Mouse (Mus musculus): ENCODE results near the gene Gnptg. TPM values are rescaled to one million over a fixed set of nuclear protein-coding genes. Genes with fewer than 3 reads are reported as not detected.
A peak's percentile ranks its signal among the peaks of the same experiment; 100 is the strongest.

Gene Gnptg
- total RNA-seq, 2 experiments from 2014 or later = 10.9 to 27.8 TPM

DNA sequence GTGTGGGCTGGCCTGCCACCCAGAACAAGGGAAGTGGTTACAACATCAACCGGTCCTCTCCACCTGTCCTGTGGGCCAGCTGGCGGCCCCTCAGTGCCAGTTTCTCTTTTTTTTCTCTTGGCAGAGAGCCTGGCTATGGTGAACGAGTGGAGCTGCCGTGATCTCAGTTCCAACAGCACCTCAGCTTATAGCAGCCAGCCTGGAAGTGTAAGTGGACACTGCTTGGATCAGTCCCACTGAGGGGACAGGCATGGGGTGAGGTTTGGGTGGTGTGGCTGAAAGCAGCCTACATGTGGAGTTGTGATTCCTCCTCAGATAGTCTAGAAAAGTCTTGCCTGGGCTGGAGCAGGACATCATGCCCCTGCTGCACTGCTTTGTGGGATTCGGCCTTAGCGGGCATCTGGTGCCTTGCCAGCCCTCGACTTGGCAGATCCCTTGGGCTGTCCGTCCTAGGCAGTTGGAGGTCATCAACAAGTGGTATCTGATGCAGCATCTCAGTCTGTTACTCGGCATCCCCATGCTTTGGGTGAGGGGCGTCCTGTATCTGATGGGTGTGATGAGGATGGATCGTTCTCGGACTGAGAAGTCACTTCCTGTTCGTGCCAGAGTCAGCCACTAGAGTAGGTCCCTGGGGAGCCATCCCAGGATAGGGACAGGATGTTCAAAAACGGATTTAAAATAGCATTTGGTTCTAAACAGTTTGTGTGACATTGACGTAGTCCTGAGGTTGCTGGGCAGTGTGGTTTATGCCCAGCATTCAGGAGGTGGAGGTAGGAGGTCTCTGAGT lies 29.1 kb downstream of the Gnptg start:
- peak; percentile 81 for ATAC-seq (replicated peaks; ENCODE audit: poor library complexity, severe bottlenecking)

DNA sequence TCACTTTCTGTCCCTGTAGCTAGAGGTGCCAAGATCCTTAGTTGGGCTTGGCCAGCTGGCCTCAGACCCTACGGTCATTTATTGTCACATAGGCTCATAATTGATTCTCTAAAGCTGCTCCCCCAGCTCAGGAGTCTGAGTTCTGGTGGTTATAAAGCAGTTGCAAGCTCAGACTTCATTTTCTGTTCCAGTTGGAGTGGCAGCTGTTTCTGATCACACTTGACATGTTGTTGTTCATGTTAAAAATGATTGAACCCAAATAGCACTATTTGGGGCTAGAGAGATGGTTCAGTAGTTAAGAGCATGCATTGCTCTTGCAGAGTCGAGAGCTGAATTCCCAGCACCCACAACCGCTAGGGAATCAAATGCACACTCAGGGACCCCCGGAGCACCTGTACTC lies 29.9 kb downstream of the Gnptg start:
- no peak for ATAC-seq (replicated peaks; ENCODE audit: poor library complexity, severe bottlenecking)

DNA sequence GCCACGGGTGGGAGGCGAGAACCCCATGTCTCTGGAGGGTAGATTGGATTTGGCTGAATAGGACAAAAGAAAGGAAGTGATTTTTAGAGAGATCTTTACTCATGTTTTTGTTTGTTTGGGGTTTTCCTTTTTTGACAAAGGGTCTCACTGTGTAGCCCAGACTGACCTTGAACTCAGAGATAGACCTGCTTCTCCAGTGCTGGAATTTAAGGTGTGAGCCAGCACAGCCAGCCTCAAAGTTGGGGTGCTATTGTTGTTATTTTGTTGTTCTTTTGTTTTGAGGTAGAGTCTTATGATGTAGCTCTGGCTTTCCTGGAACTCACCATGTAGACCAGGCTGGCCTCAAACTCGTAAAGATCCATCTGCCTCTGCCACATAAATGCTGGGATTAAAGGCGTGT lies 37.5 kb downstream of the Gnptg start:
- no peak for ATAC-seq (replicated peaks; ENCODE audit: poor library complexity, severe bottlenecking)

DNA sequence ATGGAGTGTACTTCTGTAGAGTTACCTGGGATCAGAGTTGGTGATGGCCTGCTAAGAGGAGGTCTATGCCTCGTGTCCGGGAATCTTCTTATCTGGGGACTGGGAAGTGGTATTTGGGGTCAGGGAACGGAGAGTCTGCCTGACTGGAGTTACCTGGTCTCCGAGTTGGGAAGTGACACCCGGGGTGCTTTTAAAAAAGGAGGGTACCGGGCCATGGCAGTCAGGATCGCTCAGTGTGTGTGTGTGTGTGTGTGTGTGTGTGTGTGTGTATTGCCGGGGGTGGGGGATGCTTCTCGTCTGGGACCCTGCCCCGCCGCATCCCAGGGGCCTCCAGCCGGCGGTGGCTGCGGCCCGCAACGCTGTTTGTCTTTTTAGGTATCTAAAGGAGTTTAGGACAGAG lies 50.8 kb downstream of the Gnptg start:
- ATAC-seq (replicated peaks; ENCODE audit: poor library complexity, severe bottlenecking) = no peak

DNA sequence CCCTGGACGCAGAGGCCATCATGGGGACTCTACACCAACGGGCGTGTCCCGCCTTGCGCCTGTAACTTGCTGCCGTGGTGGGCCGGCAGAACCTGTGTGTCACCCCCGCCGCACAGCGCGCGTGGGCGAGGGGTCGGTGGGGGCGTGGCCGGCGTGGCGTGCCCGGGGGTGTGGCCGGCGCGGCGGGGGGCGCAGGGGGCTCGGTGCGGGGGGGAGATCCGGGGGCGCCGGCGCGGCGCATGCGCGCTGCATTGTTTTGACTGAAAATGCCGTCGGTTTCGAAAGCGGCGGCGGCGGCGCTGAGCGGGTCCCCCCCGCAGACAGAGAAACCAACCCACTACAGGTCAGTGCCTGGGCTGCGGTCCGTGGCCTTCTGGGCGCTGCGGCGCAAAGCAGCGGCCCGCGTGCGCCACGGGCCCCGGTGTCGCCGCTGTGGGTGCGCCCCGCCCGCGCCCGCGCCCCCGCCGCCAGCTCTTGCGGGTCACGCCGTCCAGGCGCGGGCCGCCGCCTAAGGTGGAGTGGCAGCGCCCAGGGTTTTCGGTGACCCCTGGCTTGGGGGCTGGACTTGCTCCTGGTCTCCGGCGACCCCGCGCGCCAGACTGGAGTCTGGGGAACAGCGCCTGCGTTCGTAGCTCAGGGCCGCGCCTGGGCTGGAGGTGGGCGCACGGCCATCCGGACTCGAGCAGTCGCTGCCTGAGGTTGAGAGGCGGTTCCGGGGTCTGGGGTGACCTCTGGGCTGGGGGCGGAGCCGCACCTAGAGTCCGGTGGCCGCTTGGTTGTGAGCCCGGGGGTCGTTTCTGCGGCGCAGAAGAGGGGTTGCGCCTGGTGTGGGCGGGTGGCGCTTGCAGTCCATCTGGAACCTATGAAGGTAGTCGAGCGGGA lies 51.5 kb downstream of the Gnptg start, which contains the start of gene Unkl:
Unkl (plus strand) TSS at position 248 of the 882 bp plus-strand sequence.
- ATAC-seq (replicated peaks; ENCODE audit: poor library complexity, severe bottlenecking) = peak; percentile 38

DNA sequence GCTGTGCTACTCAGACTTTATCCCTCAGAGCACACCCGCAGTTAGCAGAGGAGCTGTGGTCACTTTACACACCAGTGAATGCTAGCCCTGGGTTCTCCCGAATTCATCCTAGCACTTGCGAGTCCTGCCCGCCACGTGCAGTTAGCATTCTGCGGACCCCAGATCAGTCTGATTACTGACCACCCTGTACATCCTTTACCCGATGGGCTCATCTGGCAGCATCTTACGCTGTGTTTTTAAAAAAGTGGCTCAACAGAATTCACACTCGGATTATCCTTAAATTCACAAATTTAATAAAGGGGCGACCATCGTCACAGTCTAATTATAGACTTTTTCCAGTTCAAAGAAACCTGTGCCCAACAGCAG lies 52.2 kb downstream of the Gnptg start:
- ATAC-seq (replicated peaks; ENCODE audit: poor library complexity, severe bottlenecking) = no peak

DNA sequence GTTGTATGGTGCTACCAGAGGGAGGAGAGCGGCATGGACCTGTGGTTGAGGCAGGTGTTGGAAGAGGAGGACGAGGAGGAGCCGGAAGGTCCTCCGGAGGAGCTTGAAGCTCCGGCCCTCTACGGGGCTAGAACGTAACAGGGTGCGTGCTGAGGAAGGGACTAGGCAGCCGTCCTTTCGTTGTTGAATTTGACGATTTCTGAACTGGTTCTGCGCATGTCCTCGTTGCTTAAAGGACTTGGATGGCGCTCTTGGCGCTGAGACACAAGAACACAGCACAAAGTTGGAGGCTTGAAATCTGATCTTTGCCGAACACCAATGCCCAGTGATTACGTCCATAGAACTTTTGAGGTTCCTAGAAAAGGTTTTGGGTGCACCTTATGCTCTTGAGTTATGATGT lies 55.0 kb downstream of the Gnptg start:
- ATAC-seq (replicated peaks; ENCODE audit: poor library complexity, severe bottlenecking) = peak; percentile 10; the same call in 1 of the 2 replicates

DNA sequence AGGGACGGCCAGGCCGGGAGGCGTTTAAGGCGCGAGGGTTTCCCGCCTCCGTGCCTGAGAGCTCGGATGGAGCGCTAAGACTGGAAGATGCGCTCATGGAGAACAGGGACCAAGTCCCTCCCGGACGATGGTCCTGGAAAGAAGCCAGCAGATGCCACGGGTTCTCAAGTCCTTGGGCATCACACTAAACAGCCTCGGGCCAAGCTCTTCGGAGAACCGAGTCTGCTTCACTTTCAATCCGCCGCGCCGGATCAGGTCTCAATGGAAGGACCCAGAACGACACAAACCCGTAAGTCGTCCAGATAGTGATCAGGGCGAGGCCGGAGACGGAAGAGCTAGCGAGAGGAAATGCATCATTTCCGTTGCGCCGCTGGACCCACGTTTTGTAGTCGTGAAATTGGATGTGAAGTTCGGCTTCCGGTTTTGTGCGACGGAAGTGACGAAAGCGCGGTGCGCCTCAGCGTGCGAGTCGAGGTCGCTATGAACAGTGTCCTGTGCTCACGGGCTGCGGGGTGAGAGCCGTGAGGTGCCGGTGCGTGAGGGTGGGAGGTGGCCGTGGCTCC lies 55.7 kb downstream of the Gnptg start, which contains the start of gene BC003965:
BC003965 (plus strand) TSS at position 426 of the 563 bp plus-strand sequence.
- ATAC-seq (replicated peaks; ENCODE audit: poor library complexity, severe bottlenecking) = peak; percentile 81

Other genes with a start within 250 kb of the Gnptg start
- 27.3 and 27.6 TPM in 2 replicates for gene Cramp1l, start 224.3 kb downstream of the Gnptg start, total RNA-seq (2014; fragmentation: Nextera tagmentation)
- 7.8 and 8.2 TPM in 2 replicates for gene Cramp1l, start 224.3 kb downstream of the Gnptg start, total RNA-seq (2017)
- gene Ift140, start 224.0 kb downstream of the Gnptg start, total RNA-seq (2014; fragmentation: Nextera tagmentation) = 12.3 and 22.1 TPM in 2 replicates
- gene Ift140, start 224.0 kb downstream of the Gnptg start, total RNA-seq (2017) = 15.6 and 28.8 TPM in 2 replicates
- gene Tmem204, start 156.5 kb downstream of the Gnptg start, total RNA-seq (2014; fragmentation: Nextera tagmentation) = not detected in 2 replicates
- not detected in 2 replicates for gene Tmem204, start 156.5 kb downstream of the Gnptg start, total RNA-seq (2017)
- 49.8 and 55.9 TPM in 2 replicates for gene Telo2, start 124.2 kb downstream of the Gnptg start, total RNA-seq (2014; fragmentation: Nextera tagmentation)
- 21.8 and 37.3 TPM in 2 replicates for gene Telo2, start 124.2 kb downstream of the Gnptg start, total RNA-seq (2017)
- gene Ptx4, start 119.4 kb downstream of the Gnptg start, total RNA-seq (2014; fragmentation: Nextera tagmentation) = not detected in 2 replicates
- gene Ptx4, start 119.4 kb downstream of the Gnptg start, total RNA-seq (2017) = not detected in 2 replicates
- gene Clcn7, start 106.7 kb downstream of the Gnptg start, total RNA-seq (2014; fragmentation: Nextera tagmentation) = 12.1 and 18.9 TPM in 2 replicates
- 11.3 and 12.6 TPM in 2 replicates for gene Clcn7, start 106.7 kb downstream of the Gnptg start, total RNA-seq (2017)
- gene Ccdc154, start 77.7 kb downstream of the Gnptg start, total RNA-seq (2014; fragmentation: Nextera tagmentation) = 0.49 TPM in 1 of 2 replicates, not detected in the other
- gene Ccdc154, start 77.7 kb downstream of the Gnptg start, total RNA-seq (2017) = 0.21 TPM in 1 of 2 replicates, not detected in the other
- not detected in 2 replicates for gene Gm38655, start 64.7 kb downstream of the Gnptg start, total RNA-seq (2014; fragmentation: Nextera tagmentation)
- not detected in 2 replicates for gene Gm38655, start 64.7 kb downstream of the Gnptg start, total RNA-seq (2017)
- 13.1 and 17.0 TPM in 2 replicates for gene BC003965, start 55.6 kb downstream of the Gnptg start, total RNA-seq (2014; fragmentation: Nextera tagmentation)
- 10.0 and 10.2 TPM in 2 replicates for gene BC003965, start 55.6 kb downstream of the Gnptg start, total RNA-seq (2017)
- 6.8 and 17.2 TPM in 2 replicates for gene Unkl, start 51.7 kb downstream of the Gnptg start, total RNA-seq (2014; fragmentation: Nextera tagmentation)
- 5.6 and 9.9 TPM in 2 replicates for gene Unkl, start 51.7 kb downstream of the Gnptg start, total RNA-seq (2017)
- 10.9 and 17.1 TPM in 2 replicates for gene Tsr3, start within 50 bp of the Gnptg start, total RNA-seq (2014; fragmentation: Nextera tagmentation)
- gene Tsr3, start within 50 bp of the Gnptg start, total RNA-seq (2017) = 23.6 and 27.8 TPM in 2 replicates
- gene Baiap3, start 16.2 kb upstream of the Gnptg start, total RNA-seq (2014; fragmentation: Nextera tagmentation) = 7.6 and 9.1 TPM in 2 replicates
- 3.8 and 11.9 TPM in 2 replicates for gene Baiap3, start 16.2 kb upstream of the Gnptg start, total RNA-seq (2017)
- gene Ube2i, start 34.5 kb upstream of the Gnptg start, total RNA-seq (2014; fragmentation: Nextera tagmentation) = 356 and 387 TPM in 2 replicates
- gene Ube2i, start 34.5 kb upstream of the Gnptg start, total RNA-seq (2017) = 268 and 276 TPM in 2 replicates
- 2.4 and 94.9 TPM in 2 replicates for gene Prss34, start 58.3 kb upstream of the Gnptg start, total RNA-seq (2014; fragmentation: Nextera tagmentation)
- gene Prss34, start 58.3 kb upstream of the Gnptg start, total RNA-seq (2017) = 21.6 and 23.7 TPM in 2 replicates
- gene Prss28, start 68.5 kb upstream of the Gnptg start, total RNA-seq (2014; fragmentation: Nextera tagmentation) = not detected in 2 replicates
- not detected in 2 replicates for gene Prss28, start 68.5 kb upstream of the Gnptg start, total RNA-seq (2017)
- not detected in 2 replicates for gene Prss29, start 78.5 kb upstream of the Gnptg start, total RNA-seq (2014; fragmentation: Nextera tagmentation)
- not detected in 2 replicates for gene Prss29, start 78.5 kb upstream of the Gnptg start, total RNA-seq (2017)
- gene Tpsab1, start 105.4 kb upstream of the Gnptg start, total RNA-seq (2014; fragmentation: Nextera tagmentation) = not detected in 2 replicates
- not detected in 2 replicates for gene Tpsab1, start 105.4 kb upstream of the Gnptg start, total RNA-seq (2017)
- not detected in 2 replicates for gene Tpsb2, start 126.2 kb upstream of the Gnptg start, total RNA-seq (2014; fragmentation: Nextera tagmentation)
- gene Tpsb2, start 126.2 kb upstream of the Gnptg start, total RNA-seq (2017) = not detected in 2 replicates
- gene Tpsg1, start 129.1 kb upstream of the Gnptg start, total RNA-seq (2014; fragmentation: Nextera tagmentation) = not detected in 2 replicates
- gene Tpsg1, start 129.1 kb upstream of the Gnptg start, total RNA-seq (2017) = not detected in 2 replicates
- gene Cacna1h, start 193.7 kb upstream of the Gnptg start, total RNA-seq (2014; fragmentation: Nextera tagmentation) = not detected in 2 replicates
- not detected in 2 replicates for gene Cacna1h, start 193.7 kb upstream of the Gnptg start, total RNA-seq (2017)
- not detected in 2 replicates for gene Tekt4, start 214.5 kb upstream of the Gnptg start, total RNA-seq (2014; fragmentation: Nextera tagmentation)
- not detected in 2 replicates for gene Tekt4, start 214.5 kb upstream of the Gnptg start, total RNA-seq (2017)